Mouse (Mus musculus): ENCODE measurements at regions not wholly inside any gene's neighbourhood (a gene's known extent, or its start where the extent isn't known, plus 50 kb on each side); places are given as distances from the start of the nearest gene placed in this dataset.

DNA sequence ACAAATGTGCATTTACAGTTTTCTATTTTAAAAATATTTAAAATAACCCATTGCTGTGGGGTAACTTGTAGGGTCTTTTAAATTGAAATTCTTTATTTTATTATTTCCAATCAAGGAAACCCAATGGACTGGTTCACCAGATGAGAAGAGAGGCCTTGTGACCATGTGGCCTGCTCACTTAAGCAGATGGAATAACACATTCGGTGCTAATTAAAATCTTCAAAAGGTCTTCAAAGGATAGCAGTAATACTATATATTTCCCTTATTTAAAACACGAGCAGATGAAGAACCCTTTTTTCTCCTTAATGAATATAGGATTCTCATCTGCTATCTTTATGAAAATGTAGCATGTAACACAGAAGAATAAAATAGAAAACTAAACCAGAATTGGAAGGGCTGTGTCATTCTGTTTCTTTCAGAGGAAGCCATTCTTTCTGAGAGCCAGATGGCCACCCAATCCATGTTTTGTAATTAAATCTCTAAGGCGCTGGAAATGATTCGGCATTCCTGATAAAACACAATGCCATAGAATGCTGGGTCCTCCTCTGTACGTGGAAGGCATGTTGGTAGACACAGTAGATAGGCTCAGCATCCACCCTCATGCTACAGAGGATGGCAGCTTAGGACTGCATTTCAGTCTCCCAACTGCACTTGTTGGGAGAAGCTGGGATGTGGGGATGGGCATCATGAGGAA is 134.4 kb upstream of the Cttnbp2 start:
- Histone ChIP-seq H3K27me3 (ENCODE audit: control insufficient read depth, insufficient read depth, low read length) (no peaks in the 10 kb centered on the region), H3K9ac (replicated peaks) (no peak overlapping the region), H3K36me3 (replicated peaks; ENCODE audit: control insufficient read depth, insufficient read depth, low read depth) (no peaks in the 10 kb centered on the region), H3K4me3 (ENCODE audit: insufficient read depth in 1 of 2, low read depth in 2 of 2, low read length in 2 of 2) (no peak overlapping the region), H3K27ac (no peak overlapping the region), H3K4me1 (replicated peaks; ENCODE audit: control insufficient read depth in 2 of 2, insufficient read depth in 2 of 2, low read length in 1 of 2) (no peaks in the 10 kb centered on the region), H3K9me3 (ENCODE audit: control insufficient read depth, low read length) (no peaks in the 10 kb centered on the region), H3K4me2 (ENCODE audit: low read depth) (no peak overlapping the region)
- 53% methylated on average over 5 of the region's 5 CpGs for WGBS (ENCODE audit: insufficient replicate concordance)
- DNase-seq (ENCODE audit: low read depth in 3 of 3, low spot score in 3 of 3) (no peak), ATAC-seq (ENCODE audit: insufficient read depth) (no peak)
- TF ChIP-seq CTCF (IDR thresholded peaks at IDR 0.05; ENCODE audit: low read depth) (no peak), EP300 (IDR thresholded peaks at IDR 0.05; ENCODE audit: low read depth) (no peak)

DNA sequence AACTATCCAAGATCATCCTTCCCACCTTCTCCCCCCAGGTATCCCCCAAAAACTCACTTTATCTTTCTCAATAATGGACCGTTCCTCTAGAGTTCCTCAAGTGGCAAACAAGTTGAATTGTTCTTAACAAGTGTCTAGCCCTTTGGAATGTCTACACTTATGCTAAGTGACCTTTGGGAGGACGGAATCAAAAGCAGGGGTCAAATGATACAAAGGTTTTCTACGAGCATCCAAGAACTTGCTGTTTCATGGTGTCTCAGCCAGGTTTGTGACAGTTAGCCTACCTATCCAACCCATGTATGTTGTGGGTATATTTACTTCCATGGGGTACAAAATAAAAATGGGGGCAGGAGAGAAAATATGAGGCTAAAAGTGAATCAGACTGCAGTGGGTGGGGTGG is 136.7 kb upstream of the Cttnbp2 start:
- TF ChIP-seq CTCF (IDR thresholded peaks at IDR 0.05; ENCODE audit: low read depth) (no peak), EP300 (IDR thresholded peaks at IDR 0.05; ENCODE audit: low read depth) (no peak)
- ATAC-seq (ENCODE audit: insufficient read depth) (no peak), DNase-seq (ENCODE audit: low read depth in 3 of 3, low spot score in 3 of 3) (no peak)
- Histone ChIP-seq H3K27ac (no peak overlapping the region), H3K27me3 (ENCODE audit: control insufficient read depth, insufficient read depth, low read length) (no peaks in the 10 kb centered on the region), H3K9ac (replicated peaks) (no peak overlapping the region), H3K4me2 (ENCODE audit: low read depth) (no peak overlapping the region), H3K36me3 (replicated peaks; ENCODE audit: control insufficient read depth, insufficient read depth, low read depth) (no peaks in the 10 kb centered on the region), H3K4me3 (ENCODE audit: insufficient read depth in 1 of 2, low read depth in 2 of 2, low read length in 2 of 2) (no peak overlapping the region), H3K4me1 (replicated peaks; ENCODE audit: control insufficient read depth in 2 of 2, insufficient read depth in 2 of 2, low read length in 1 of 2) (no peaks in the 10 kb centered on the region), H3K9me3 (ENCODE audit: control insufficient read depth, low read length) (no peaks in the 10 kb centered on the region)
- WGBS (ENCODE audit: insufficient replicate concordance) = 60% methylated on average over 3 of the region's 3 CpGs

GRCm38 (mm10) chr6:18652006-18652601 is 137.5 kb upstream of the Cttnbp2 start:
- no peak for TF ChIP-seq EP300 (IDR thresholded peaks at IDR 0.05; ENCODE audit: low read depth)
- TF ChIP-seq CTCF (IDR thresholded peaks at IDR 0.05; ENCODE audit: low read depth) = no peak

GRCm38 (mm10) chr6:18654275-18654674 is 139.6 kb upstream of the Cttnbp2 start:
- H3K36me3 ChIP-seq (replicated peaks; ENCODE audit: control insufficient read depth, insufficient read depth, low read depth) = no peaks in the 10 kb centered on the region
- H3K4me3 ChIP-seq (ENCODE audit: insufficient read depth in 1 of 2, low read depth in 2 of 2, low read length in 2 of 2) = no peak overlapping the region
- no peak for TF ChIP-seq CTCF (IDR thresholded peaks at IDR 0.05; ENCODE audit: low read depth)
- TF ChIP-seq EP300 (IDR thresholded peaks at IDR 0.05; ENCODE audit: low read depth) = no peak
- DNase-seq (ENCODE audit: low read depth in 3 of 3, low spot score in 3 of 3) (no peak), ATAC-seq (ENCODE audit: insufficient read depth) (no peak)
- no peaks in the 10 kb centered on the region for H3K27me3 ChIP-seq (ENCODE audit: control insufficient read depth, insufficient read depth, low read length)
- H3K9me3 ChIP-seq (ENCODE audit: control insufficient read depth, low read length) = no peaks in the 10 kb centered on the region
- no peaks in the 10 kb centered on the region for H3K4me1 ChIP-seq (replicated peaks; ENCODE audit: control insufficient read depth in 2 of 2, insufficient read depth in 2 of 2, low read length in 1 of 2)
- H3K27ac ChIP-seq = no peak overlapping the region
- H3K4me2 ChIP-seq (ENCODE audit: low read depth) = no peak overlapping the region
- WGBS (ENCODE audit: insufficient replicate concordance) = 48% methylated on average over 6 of the region's 6 CpGs
- H3K9ac ChIP-seq (replicated peaks) = no peak overlapping the region

More at GRCm38 (mm10) chr6:18652006-18652601, 137.5 kb upstream of the Cttnbp2 start:
- Histone ChIP-seq H3K4me1 (replicated peaks; ENCODE audit: control insufficient read depth in 2 of 2, insufficient read depth in 2 of 2, low read length in 1 of 2) (no peaks in the 10 kb centered on the region), H3K4me3 (ENCODE audit: insufficient read depth in 1 of 2, low read depth in 2 of 2, low read length in 2 of 2) (no peak overlapping the region), H3K9me3 (ENCODE audit: control insufficient read depth, low read length) (no peaks in the 10 kb centered on the region), H3K9ac (replicated peaks) (no peak overlapping the region), H3K27ac (no peak overlapping the region), H3K4me2 (ENCODE audit: low read depth) (no peak overlapping the region), H3K27me3 (ENCODE audit: control insufficient read depth, insufficient read depth, low read length) (no peaks in the 10 kb centered on the region), H3K36me3 (replicated peaks; ENCODE audit: control insufficient read depth, insufficient read depth, low read depth) (no peaks in the 10 kb centered on the region)
- no peak for ATAC-seq (ENCODE audit: insufficient read depth)
- 44% methylated on average over 12 of the region's 12 CpGs for WGBS (ENCODE audit: insufficient replicate concordance)
- no peak for DNase-seq (ENCODE audit: low read depth in 3 of 3, low spot score in 3 of 3)

GRCm38 (mm10) chr6:18656202-18656601 is 141.6 kb upstream of the Cttnbp2 start:
- Histone ChIP-seq H3K9ac (replicated peaks) (no peak overlapping the region), H3K4me3 (ENCODE audit: insufficient read depth in 1 of 2, low read depth in 2 of 2, low read length in 2 of 2) (no peak overlapping the region), H3K4me1 (replicated peaks; ENCODE audit: control insufficient read depth in 2 of 2, insufficient read depth in 2 of 2, low read length in 1 of 2) (no peaks in the 10 kb centered on the region), H3K9me3 (ENCODE audit: control insufficient read depth, low read length) (no peaks in the 10 kb centered on the region), H3K4me2 (ENCODE audit: low read depth) (no peak overlapping the region), H3K36me3 (replicated peaks; ENCODE audit: control insufficient read depth, insufficient read depth, low read depth) (no peaks in the 10 kb centered on the region), H3K27me3 (ENCODE audit: control insufficient read depth, insufficient read depth, low read length) (no peaks in the 10 kb centered on the region), H3K27ac (no peak overlapping the region)
- no peak for TF ChIP-seq EP300 (IDR thresholded peaks at IDR 0.05; ENCODE audit: low read depth)
- TF ChIP-seq CTCF (IDR thresholded peaks at IDR 0.05; ENCODE audit: low read depth) = no peak
- 58% methylated on average over 4 of the region's 4 CpGs for WGBS (ENCODE audit: insufficient replicate concordance)
- DNase-seq (ENCODE audit: low read depth in 3 of 3, low spot score in 3 of 3) (no peak), ATAC-seq (ENCODE audit: insufficient read depth) (no peak)

Data from liver, embryonic 14.5 days (tissue).